Mouse (Mus musculus) MEL-GATA-1-ER (cell line): ENCODE measurements around the gene Hapln4.

Source experiments
- DNase-seq: peaks from one replicate; pipeline ENCODE4 v3.0.0-alpha.2; 2012; ENCODE audit warnings: low read depth; ENCODE audit errors: extremely low read depth

Gene Hapln4

DNA sequence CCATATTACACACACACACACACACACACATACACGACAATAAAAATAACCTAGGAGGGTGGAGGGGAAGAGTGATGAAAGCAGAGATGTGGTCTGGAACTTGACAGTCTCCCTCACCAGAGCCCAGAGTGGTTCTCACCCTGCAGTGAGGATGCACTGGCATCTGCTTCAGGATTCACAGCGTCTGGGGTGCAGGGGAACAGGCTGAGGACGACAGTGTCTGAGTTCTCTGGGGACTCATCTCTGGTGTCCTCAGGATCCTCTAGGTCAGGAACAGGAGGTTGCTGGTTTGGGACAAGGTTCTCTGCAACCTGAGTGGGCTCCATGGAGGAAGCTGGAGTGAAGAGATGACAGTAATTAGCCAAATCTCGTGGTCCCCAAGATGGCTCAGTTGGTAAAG lies 54.6 kb downstream of the Hapln4 start:
- DNase-seq: no peak

DNA sequence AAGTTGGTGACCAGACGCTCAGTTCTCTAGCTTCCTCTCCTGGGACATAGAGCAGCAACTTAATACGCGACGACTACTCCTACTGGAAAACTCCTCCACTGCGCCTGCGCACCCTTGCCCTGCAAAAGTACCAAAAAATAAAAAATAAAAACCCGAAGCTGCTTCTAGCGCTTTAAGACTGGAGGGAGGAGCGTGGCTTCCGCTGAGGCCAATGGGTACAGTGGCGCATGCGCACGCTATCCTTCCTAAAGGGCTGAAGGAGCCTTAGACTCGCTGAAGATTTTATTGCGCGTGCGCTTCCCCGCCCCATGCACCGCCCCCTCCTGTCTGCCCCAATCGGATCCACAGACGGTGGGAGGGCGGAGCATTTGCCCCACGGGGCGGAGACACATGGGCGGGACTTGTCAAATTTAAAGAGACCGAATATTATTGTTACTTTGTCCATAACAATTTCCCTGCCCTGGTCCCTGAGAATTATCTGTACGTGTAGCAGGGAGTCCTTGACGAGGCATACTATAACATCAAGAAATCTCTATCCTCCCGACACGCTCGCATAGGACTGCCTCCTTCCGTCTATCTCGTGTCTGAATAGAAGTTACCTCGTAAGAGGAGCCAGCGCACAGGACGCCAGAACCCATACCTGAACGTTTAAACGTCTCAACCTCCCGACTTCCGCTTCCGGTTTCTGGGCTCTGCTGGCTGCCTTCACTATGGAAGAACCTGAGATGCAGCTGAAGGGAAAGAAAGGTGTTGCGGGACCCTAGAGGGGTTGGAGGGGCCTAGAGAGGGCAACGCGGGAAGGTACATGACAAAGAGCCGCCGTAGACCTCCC lies 56.0 kb downstream of the Hapln4 start, which contains the start of the genes Rfxank, Borcs8 and Mef2b:
TSS of gene Rfxank (minus strand) at position 129 of the 832 bp plus-strand sequence.
TSS of gene Borcs8 (plus strand) at position 474 of the 832 bp plus-strand sequence.
TSS of gene Mef2b (plus strand) at position 686 of the 832 bp plus-strand sequence.
- DNase-seq: peak; percentile 97

DNA sequence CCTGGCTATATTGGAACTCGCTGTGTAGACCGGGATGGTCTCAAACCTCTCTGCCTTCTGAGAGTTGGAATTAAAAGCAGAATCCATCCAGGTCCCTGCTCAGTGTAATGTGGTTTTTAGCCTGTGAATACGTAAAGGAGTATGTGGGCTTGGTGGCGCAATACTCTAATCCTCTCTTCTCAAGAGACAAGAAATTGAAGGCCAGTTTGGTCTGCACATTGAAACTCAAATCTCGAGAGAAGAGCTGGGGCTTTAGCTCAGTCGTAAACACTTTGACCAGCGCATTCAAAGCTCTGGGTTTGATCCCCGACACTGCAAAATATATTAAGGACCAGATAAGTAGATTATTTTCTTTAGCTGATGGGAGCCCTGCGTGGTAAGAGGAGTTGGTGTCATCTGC lies 56.7 kb downstream of the Hapln4 start:
- no peak for DNase-seq
